12 mouse cellular contexts compared by ENCODE assay signal in genomic region chr11:36911406-36911805, GRCm38 (mm10).
DNase-seq lines count a peak whose midpoint lies in the region; ATAC-seq and TF ChIP-seq lines count a peak whose summit lies in the region.
"Had no signal": no experiment of that assay in that cellular context is flagged by ENCODE, and none has a peak within 500 bp of the region (broad histone marks: within the 10 kb centered on the region; RNA-seq: fewer than 3 reads in every experiment).

No protein-coding gene starts in this region.

- no peak overlapping the region for H3K9ac ChIP-seq in forebrain, embryonic 11.5 days (ENCODE audit: low read length)
- no peak overlapping the region for H3K9ac ChIP-seq in forebrain, embryonic 15.5 days (replicated peaks)
- no peak overlapping the region for H3K9ac ChIP-seq in lung, embryonic 14.5 days
- H3K9ac ChIP-seq: limb, embryonic 15.5 days; neural tube, embryonic 12.5 days had no signal

- 76% methylated on average over 4 of the region's 4 CpGs for WGBS in forebrain, embryonic 11.5 days
- 73% methylated on average over 4 of the region's 4 CpGs for WGBS in forebrain, embryonic 15.5 days
- 74% methylated on average over 4 of the region's 4 CpGs for WGBS in lung, embryonic 14.5 days
- WGBS in bone marrow, adult 2 months, result 70% methylated on average over 4 of the region's 4 CpGs

- no peaks in the 10 kb centered on the region for H3K4me1 ChIP-seq in forebrain, embryonic 11.5 days (replicated peaks; ENCODE audit: control insufficient read depth, insufficient read depth, low read length)
- H3K4me1 ChIP-seq in forebrain, embryonic 15.5 days, result no peaks in the 10 kb centered on the region
- no peaks in the 10 kb centered on the region for H3K4me1 ChIP-seq in lung, embryonic 14.5 days (ENCODE audit: insufficient read depth)
- H3K4me1 ChIP-seq in bone marrow, adult 2 months (ENCODE audit: control insufficient read depth, insufficient read depth, low read length), result no peaks in the 10 kb centered on the region
- H3K4me1 ChIP-seq: limb, embryonic 15.5 days; neural tube, embryonic 12.5 days had no signal

- peak; percentile 63 for TF ChIP-seq CTCF in lung, embryonic 14.5 days (IDR thresholded peaks at IDR 0.05; ENCODE audit: low read depth)
- TF ChIP-seq CTCF in bone marrow, adult 2 months (IDR thresholded peaks at IDR 0.05; ENCODE audit: control insufficient read depth, insufficient read depth, low read length), result peak; percentile 25; the same call in 1 of the 2 replicates

- no peaks in the 10 kb centered on the region for H3K27me3 ChIP-seq in forebrain, embryonic 11.5 days (ENCODE audit: control insufficient read depth, insufficient read depth, low read length)
- H3K27me3 ChIP-seq in forebrain, embryonic 15.5 days, result no peaks in the 10 kb centered on the region
- no peaks in the 10 kb centered on the region for H3K27me3 ChIP-seq in lung, embryonic 14.5 days (ENCODE audit: insufficient read depth, low read length)
- H3K27me3 ChIP-seq: limb, embryonic 15.5 days; neural tube, embryonic 12.5 days had no signal

- TF ChIP-seq POLR2A in bone marrow, adult 2 months (IDR thresholded peaks at IDR 0.05; ENCODE audit: borderline replicate concordance, control insufficient read depth, low read depth, low read length), result no peak

- H3K4me3 ChIP-seq in forebrain, embryonic 11.5 days (ENCODE audit: low read depth, low read length), result no peak overlapping the region
- H3K4me3 ChIP-seq in forebrain, embryonic 15.5 days, result no peak overlapping the region
- H3K4me3 ChIP-seq in lung, embryonic 14.5 days (ENCODE audit: low read depth, low read length), result no peak overlapping the region
- H3K4me3 ChIP-seq in bone marrow, adult 2 months (replicated peaks; ENCODE audit: control insufficient read depth, low read depth, low read length), result no peak overlapping the region
- H3K4me3 ChIP-seq: erythroblast, embryonic 14.5 days; limb, embryonic 15.5 days; neural tube, embryonic 12.5 days had no signal

- H3K9me3 ChIP-seq in forebrain, embryonic 11.5 days (ENCODE audit: control insufficient read depth, low read length), result no peaks in the 10 kb centered on the region
- H3K9me3 ChIP-seq in forebrain, embryonic 15.5 days, result no peaks in the 10 kb centered on the region
- H3K9me3 ChIP-seq in lung, embryonic 14.5 days (ENCODE audit: low read depth, low read length), result no peaks in the 10 kb centered on the region
- H3K9me3 ChIP-seq: limb, embryonic 15.5 days; neural tube, embryonic 12.5 days had no signal

- no peak for ATAC-seq in forebrain, embryonic 11.5 days (replicated peaks; ENCODE audit: low FRiP score)
- ATAC-seq in forebrain, embryonic 15.5 days (replicated peaks), result no peak
- ATAC-seq in lung, embryonic 14.5 days (ENCODE audit: insufficient read depth), result no peak

- H3K36me3 ChIP-seq in forebrain, embryonic 11.5 days (ENCODE audit: control insufficient read depth, insufficient read depth, low read length), result no peaks in the 10 kb centered on the region
- H3K36me3 ChIP-seq in forebrain, embryonic 15.5 days, result no peaks in the 10 kb centered on the region
- H3K36me3 ChIP-seq in lung, embryonic 14.5 days (ENCODE audit: insufficient read depth), result no peaks in the 10 kb centered on the region
- H3K36me3 ChIP-seq: limb, embryonic 15.5 days; neural tube, embryonic 12.5 days had no signal

- DNase-seq in forebrain, embryonic 11.5 days (ENCODE audit: low spot score), result peak; percentile 51
- DNase-seq in lung, embryonic 14.5 days, result peak; percentile 19
- DNase-seq in lung, postnatal 4 days, result no peak
- DNase-seq in lung, postnatal 10 days, result peak; percentile 5
- no peak for DNase-seq in frontal cortex, postnatal 10 days (ENCODE audit: low spot score in 2 of 2)
- DNase-seq in thymus, postnatal 14 days, result no peak
- DNase-seq: thymus, adult 2 months had no signal

- no peak overlapping the region for H3K27ac ChIP-seq in forebrain, embryonic 11.5 days (ENCODE audit: low read depth, low read length)
- H3K27ac ChIP-seq in forebrain, embryonic 15.5 days (replicated peaks), result no peak overlapping the region
- no peak overlapping the region for H3K27ac ChIP-seq in lung, embryonic 14.5 days (ENCODE audit: low read depth)
- H3K27ac ChIP-seq in bone marrow, adult 2 months (ENCODE audit: control insufficient read depth, insufficient read depth, low read depth, low read length, poor library complexity), result no peak overlapping the region
- H3K27ac ChIP-seq: limb, embryonic 15.5 days; neural tube, embryonic 12.5 days had no signal

- no peak overlapping the region for H3K4me2 ChIP-seq in forebrain, embryonic 11.5 days (ENCODE audit: low read depth, low read length, severe bottlenecking)
- H3K4me2 ChIP-seq in forebrain, embryonic 15.5 days (replicated peaks), result no peak overlapping the region
- H3K4me2 ChIP-seq in lung, embryonic 14.5 days, result no peak overlapping the region
- H3K4me2 ChIP-seq: limb, embryonic 15.5 days; neural tube, embryonic 12.5 days had no signal

Comparison
In these comparisons a context has a peak if more than half of its experiments do, and no peak if none do; other contexts are left out.
1. DNase-seq: peak in forebrain, embryonic 11.5 days (single experiment), lung, embryonic 14.5 days (single experiment) and lung, postnatal 10 days (single experiment); none in lung, postnatal 4 days (0 of 2), frontal cortex, postnatal 10 days (0 of 2) and thymus, postnatal 14 days (single experiment).